Mouse (Mus musculus) embryonic facial prominence, embryonic 12.5 days (tissue): ENCODE results near the gene Hsp90ab1. TPM values are rescaled to one million over a fixed set of nuclear protein-coding genes. Genes with fewer than 3 reads are reported as not detected.

ENCODE experiments used
- ATAC-seq: fragments of 200-750 bp; cut with Nextera tagmentation; 2 replicates; pipeline ENCODE4 v1.8.0; 2017; ENCODE audit not compliant: insufficient number of reproducible peaks, insufficient read depth, low FRiP score, low TSS enrichment
- H3K27ac ChIP-seq: fragments of 300-500 bp; sonication (generic); 2 replicates; pipeline ENCODE4 v1.5.1; 2016; ENCODE audit warnings: mild to moderate bottlenecking
- H3K27me3 ChIP-seq: fragments of 300-500 bp; sonication (generic); 2 replicates; pipeline ENCODE4 v1.6.1; 2016; ENCODE audit warnings: mild to moderate bottlenecking, moderate library complexity
- H3K36me3 ChIP-seq: fragments of 300-500 bp; sonication (generic); 2 replicates; pipeline ENCODE4 v1.6.1; 2016; ENCODE audit warnings: mild to moderate bottlenecking
- H3K4me1 ChIP-seq: fragments of 300-500 bp; sonication (generic); 2 replicates; pipeline ENCODE4 v1.6.1; 2016
- H3K4me2 ChIP-seq: fragments of 300-500 bp; sonication (generic); replicated peaks from 2 replicates; pipeline ENCODE4 v1.6.1; 2016; ENCODE audit warnings: mild to moderate bottlenecking, moderate library complexity
- H3K4me3 ChIP-seq: fragments of 300-500 bp; sonication (generic); 2 replicates; pipeline ENCODE4 v1.5.1; 2016; ENCODE audit warnings: mild to moderate bottlenecking
- H3K9ac ChIP-seq: fragments of 300-500 bp; sonication (generic); 2 replicates; pipeline ENCODE4 v1.6.1; 2016; ENCODE audit warnings: mild to moderate bottlenecking, moderate library complexity
- H3K9me3 ChIP-seq: fragments of 300-500 bp; sonication (generic); 2 replicates; pipeline ENCODE4 v1.6.1; 2016; ENCODE audit warnings: mild to moderate bottlenecking, moderate library complexity
- WGBS: fragments of 180-500 bp; shearing (Covaris S2); methylation state at CpG from one replicate; pipeline ENCODE4 v1.1.7; 2016; 5-methylcytosine and 5-hydroxymethylcytosine counted together
- polyA plus RNA-seq: library from polyadenylated mRNA; unstranded; fragments of >200 nt; fragmentation: Nextera tagmentation; extraction: Ambion mirVana; gene quantifications from 2 replicates; pipeline ENCODE4 v1.2.1, GENCODE M21; 2016

Hsp90ab1 gene
- polyA plus RNA-seq, 1 experiment from 2014 or later: 1,470 TPM

DNA sequence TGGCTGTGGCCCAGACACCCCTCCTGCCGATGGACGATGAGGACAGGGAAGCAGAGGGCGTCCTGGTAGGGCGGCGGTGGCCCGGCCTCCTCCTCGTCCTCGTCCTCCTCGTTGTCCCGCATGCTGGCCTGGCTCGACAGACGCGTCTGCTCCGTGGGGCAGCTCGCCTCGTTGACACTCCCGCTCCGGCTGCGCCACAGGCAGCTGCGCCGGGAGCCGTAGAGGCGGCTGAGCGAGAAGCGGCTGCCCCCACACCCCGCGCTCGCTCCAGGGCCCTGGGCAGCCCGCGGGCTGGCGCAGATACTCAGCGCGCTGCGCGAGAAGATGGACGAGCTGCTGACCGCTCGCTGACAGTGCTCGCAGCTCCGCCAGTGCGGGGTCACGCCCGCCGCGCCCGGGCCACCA is 28.2 kb downstream of the Hsp90ab1 start:
- no peak for ATAC-seq
- H3K4me3 ChIP-seq: peak overlapping the region; percentile 19

GRCm38 (mm10) chr17:45544001-45544872 is 28.8 kb downstream of the Hsp90ab1 start:
- peak overlapping the region; percentile 19 for H3K4me3 ChIP-seq
- H3K9me3 ChIP-seq: no peaks in the 10 kb centered on the region
- no peak overlapping the region for H3K27ac ChIP-seq
- H3K4me1 ChIP-seq: peaks cover 29% of the 10 kb centered on the region
- 6% methylated on average over 24 of the region's 24 CpGs for WGBS
- H3K9ac ChIP-seq: 0 out of 2 replicates have a peak overlapping the region, but pooled peaks have one; percentile 24
- no peak for ATAC-seq
- H3K27me3 ChIP-seq: peaks cover 85% of the 10 kb centered on the region
- peak overlapping the region; percentile 33 for H3K4me2 ChIP-seq
- peaks cover 8% of the 10 kb centered on the region for H3K36me3 ChIP-seq

More for the DNA sequence above, 28.2 kb downstream of the Hsp90ab1 start:
- 10% methylated on average over 46 of the region's 46 CpGs for WGBS
- Histone ChIP-seq H3K27ac (no peak overlapping the region), H3K36me3 (peaks cover 8% of the 10 kb centered on the region), H3K4me1 (peaks cover 29% of the 10 kb centered on the region), H3K27me3 (peaks cover 79% of the 10 kb centered on the region), H3K9me3 (no peaks in the 10 kb centered on the region), H3K9ac (0 out of 2 replicates have a peak overlapping the region, but pooled peaks have one; percentile 24), H3K4me2 (peak overlapping the region; percentile 33)

DNA sequence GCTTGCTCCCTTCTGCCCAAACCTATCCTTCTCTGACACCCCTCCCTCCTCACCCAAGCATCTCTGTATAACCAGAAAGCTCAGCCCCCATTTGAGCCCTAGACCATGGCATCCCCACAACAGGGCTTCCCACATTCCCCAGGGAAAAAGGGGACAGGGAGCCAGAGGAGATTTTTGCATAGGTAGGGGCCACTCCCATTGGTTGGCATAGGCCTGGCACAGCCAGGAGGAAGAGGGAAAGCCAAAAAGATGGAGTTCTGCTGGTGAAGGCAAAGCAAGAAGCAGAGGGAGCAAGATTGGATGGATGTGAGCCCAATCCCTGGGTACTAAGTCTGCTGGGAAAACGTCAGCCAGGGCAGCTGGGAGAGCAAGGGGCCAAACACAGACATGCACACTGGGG is 30.0 kb downstream of the Hsp90ab1 start:
- Histone ChIP-seq H3K27ac (no peak overlapping the region), H3K9me3 (no peaks in the 10 kb centered on the region), H3K4me3 (no peak overlapping the region), H3K4me1 (peaks cover 21% of the 10 kb centered on the region), H3K27me3 (peaks cover 90% of the 10 kb centered on the region), H3K9ac (no peak overlapping the region), H3K36me3 (peaks cover 8% of the 10 kb centered on the region), H3K4me2 (no peak overlapping the region)
- WGBS: 19% methylated on average over 1 of the region's 1 CpGs
- ATAC-seq: no peak

GRCm38 (mm10) chr17:45542705-45543104 is 30.4 kb downstream of the Hsp90ab1 start:
- Histone ChIP-seq H3K4me3 (no peak overlapping the region), H3K4me1 (peaks cover 21% of the 10 kb centered on the region), H3K27me3 (peaks cover 86% of the 10 kb centered on the region), H3K9ac (no peak overlapping the region), H3K27ac (no peak overlapping the region), H3K9me3 (no peaks in the 10 kb centered on the region), H3K36me3 (peaks cover 8% of the 10 kb centered on the region), H3K4me2 (no peak overlapping the region)
- 73% methylated on average over 2 of the region's 2 CpGs for whole genome bisulfite sequencing
- no peak for ATAC-seq

DNA sequence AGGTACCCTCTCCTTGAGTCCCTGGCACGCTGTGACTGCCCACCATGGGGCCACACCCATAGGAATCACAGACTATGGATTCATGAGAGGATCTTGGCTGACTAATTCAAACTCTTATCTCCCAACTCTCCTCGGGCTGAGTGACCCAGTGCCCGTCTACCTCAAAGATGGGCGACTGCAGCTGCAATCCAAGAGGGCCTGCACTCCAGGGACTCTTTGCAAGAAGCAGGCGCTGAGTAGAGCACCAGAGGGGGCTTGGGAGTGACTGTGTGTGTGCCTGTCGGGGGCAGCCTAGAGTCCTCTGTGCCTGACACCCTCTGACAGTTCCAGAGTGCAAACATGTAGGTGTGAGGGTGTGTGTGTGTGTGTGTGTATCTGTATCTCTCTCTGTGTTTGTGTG is 30.9 kb downstream of the Hsp90ab1 start:
- Histone ChIP-seq H3K4me2 (no peak overlapping the region), H3K27me3 (peaks cover 80% of the 10 kb centered on the region), H3K4me1 (peaks cover 21% of the 10 kb centered on the region), H3K9me3 (no peaks in the 10 kb centered on the region), H3K4me3 (no peak overlapping the region), H3K36me3 (peaks cover 8% of the 10 kb centered on the region), H3K9ac (no peak overlapping the region), H3K27ac (no peak overlapping the region)
- no peak for ATAC-seq
- WGBS: 38% methylated on average over 6 of the region's 6 CpGs

DNA sequence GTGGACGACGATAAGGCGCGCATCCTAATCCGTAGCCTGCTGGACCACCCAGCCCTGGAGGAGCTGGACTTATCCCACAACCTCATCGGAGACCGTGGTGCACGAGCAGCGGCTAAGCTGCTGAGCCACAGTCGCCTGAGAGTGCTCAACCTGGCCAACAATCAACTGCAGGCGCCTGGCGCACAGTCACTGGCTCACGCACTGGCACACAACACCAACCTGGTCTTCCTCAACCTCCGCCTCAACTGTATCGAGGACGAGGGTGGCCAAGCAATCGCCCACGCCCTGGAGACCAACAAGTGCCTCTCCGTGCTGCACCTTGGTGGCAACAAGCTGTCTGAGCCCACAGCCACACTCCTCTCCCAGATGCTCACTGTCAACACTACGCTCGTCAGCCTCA is 33.4 kb downstream of the Hsp90ab1 start:
- ATAC-seq: no peak
- H3K27ac ChIP-seq: no peak overlapping the region
- no peaks in the 10 kb centered on the region; the same call in 1 of the 2 replicates for H3K36me3 ChIP-seq
- 79% methylated on average over 21 of the region's 21 CpGs for WGBS
- H3K9ac ChIP-seq: no peak overlapping the region
- H3K27me3 ChIP-seq: peaks cover 76% of the 10 kb centered on the region
- H3K4me2 ChIP-seq: no peak overlapping the region
- H3K4me1 ChIP-seq: peaks cover 7% of the 10 kb centered on the region
- H3K9me3 ChIP-seq: no peaks in the 10 kb centered on the region
- H3K4me3 ChIP-seq: no peak overlapping the region

DNA sequence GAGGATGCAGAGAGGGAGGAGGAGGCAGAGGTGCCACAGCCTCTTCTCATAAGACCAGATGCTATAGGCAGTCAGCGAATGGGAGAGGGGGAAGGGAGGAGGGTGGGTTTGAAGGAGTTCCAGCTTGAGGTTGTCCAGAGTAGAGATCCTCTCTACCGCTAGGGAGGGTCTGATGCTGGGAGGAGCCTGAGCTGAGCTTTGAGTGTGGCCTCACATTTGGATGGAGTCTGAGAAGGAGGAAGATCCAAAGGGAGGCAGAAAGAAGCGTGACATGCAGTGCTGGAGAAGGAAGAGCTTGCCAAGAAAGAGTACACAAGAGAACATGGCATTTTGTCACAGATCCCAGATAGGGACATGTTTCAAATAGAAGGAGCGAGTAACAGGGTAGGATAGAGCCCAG is 34.7 kb downstream of the Hsp90ab1 start:
- no peaks in the 10 kb centered on the region for H3K9me3 ChIP-seq
- no peaks in the 10 kb centered on the region for H3K36me3 ChIP-seq
- H3K27ac ChIP-seq: no peak overlapping the region
- H3K9ac ChIP-seq: no peak overlapping the region
- H3K27me3 ChIP-seq: peaks cover 72% of the 10 kb centered on the region
- H3K4me2 ChIP-seq: no peak overlapping the region
- H3K4me3 ChIP-seq: no peak overlapping the region
- ATAC-seq: no peak
- WGBS: 56% methylated on average over 4 of the region's 4 CpGs
- no peaks in the 10 kb centered on the region for H3K4me1 ChIP-seq

DNA sequence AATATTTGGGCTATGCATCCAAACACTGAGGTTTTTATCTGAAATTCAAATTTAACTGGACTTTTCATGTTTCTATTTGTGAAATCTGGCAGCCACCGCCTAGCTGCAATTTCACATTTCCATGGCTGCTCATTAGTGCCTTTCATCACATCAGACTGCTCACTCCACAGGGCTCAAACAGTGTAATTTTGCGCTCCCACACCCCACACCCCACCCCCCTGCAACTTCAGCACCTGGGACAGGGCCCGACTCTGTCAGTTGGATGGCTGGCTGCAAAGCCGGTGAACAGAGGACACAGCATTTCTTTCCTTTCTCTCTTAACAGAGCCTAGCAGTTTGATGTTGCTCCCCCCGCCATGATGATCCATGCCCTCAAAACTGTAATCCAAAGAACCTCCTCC is 36.8 kb downstream of the Hsp90ab1 start:
- no peak overlapping the region for H3K9ac ChIP-seq
- H3K27ac ChIP-seq: no peak overlapping the region
- no peaks in the 10 kb centered on the region for H3K4me1 ChIP-seq
- no peak for ATAC-seq
- no peak overlapping the region for H3K4me2 ChIP-seq
- H3K4me3 ChIP-seq: no peak overlapping the region
- H3K9me3 ChIP-seq: no peaks in the 10 kb centered on the region
- peaks cover 69% of the 10 kb centered on the region for H3K27me3 ChIP-seq
- H3K36me3 ChIP-seq: no peaks in the 10 kb centered on the region
- WGBS: 10% methylated on average over 5 of the region's 5 CpGs

GRCm38 (mm10) chr17:45532896-45533295 is 40.2 kb downstream of the Hsp90ab1 start:
- Histone ChIP-seq H3K27ac (no peak overlapping the region), H3K36me3 (no peaks in the 10 kb centered on the region), H3K27me3 (peaks cover 60% of the 10 kb centered on the region), H3K9ac (no peak overlapping the region), H3K4me3 (no peak overlapping the region), H3K4me1 (no peaks in the 10 kb centered on the region), H3K9me3 (no peaks in the 10 kb centered on the region), H3K4me2 (no peak overlapping the region)
- ATAC-seq: no peak
- WGBS: 49% methylated on average over 15 of the region's 15 CpGs

DNA sequence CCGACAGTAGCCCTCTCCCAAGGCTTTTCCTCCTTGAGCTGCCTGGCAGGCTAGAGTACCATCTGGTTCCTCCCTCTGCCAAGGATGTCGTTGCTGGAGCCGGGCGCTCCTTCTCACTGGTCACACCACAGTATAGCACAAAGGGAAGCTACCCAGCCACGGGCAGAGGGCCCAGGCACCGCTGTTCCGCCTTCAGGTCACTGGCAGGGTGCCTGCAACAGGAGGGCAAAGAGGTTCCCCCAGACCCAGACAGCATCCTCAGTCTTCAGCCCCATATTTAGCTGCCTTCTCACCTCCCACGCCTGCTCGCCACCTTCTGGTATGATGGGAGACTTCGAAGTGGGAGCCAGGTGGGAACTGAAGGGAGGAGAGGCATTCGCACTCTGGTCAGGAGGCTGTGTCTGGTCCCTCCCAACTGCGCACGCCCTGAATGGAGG is 42.7 kb downstream of the Hsp90ab1 start:
- Histone ChIP-seq H3K9me3 (no peaks in the 10 kb centered on the region), H3K27me3 (peaks cover 59% of the 10 kb centered on the region)
- 48% methylated on average over 13 of the region's 13 CpGs for WGBS

GRCm38 (mm10) chr17:45526571-45526970 is 46.5 kb downstream of the Hsp90ab1 start:
- H3K36me3 ChIP-seq: no peaks in the 10 kb centered on the region
- no peak overlapping the region for H3K27ac ChIP-seq
- WGBS: 23% methylated on average over 5 of the region's 5 CpGs
- H3K9ac ChIP-seq: no peak overlapping the region
- no peaks in the 10 kb centered on the region for H3K9me3 ChIP-seq
- H3K4me3 ChIP-seq: no peak overlapping the region
- H3K4me2 ChIP-seq: no peak overlapping the region
- H3K4me1 ChIP-seq: peaks cover 8% of the 10 kb centered on the region; the same call in 1 of the 2 replicates
- no peak for ATAC-seq
- peaks cover 40% of the 10 kb centered on the region for H3K27me3 ChIP-seq

More for the DNA sequence above, 42.7 kb downstream of the Hsp90ab1 start:
- Histone ChIP-seq H3K4me3 (no peak overlapping the region), H3K4me2 (no peak overlapping the region), H3K36me3 (no peaks in the 10 kb centered on the region), H3K27ac (no peak overlapping the region), H3K4me1 (no peaks in the 10 kb centered on the region), H3K9ac (no peak overlapping the region)
- ATAC-seq: no peak

DNA sequence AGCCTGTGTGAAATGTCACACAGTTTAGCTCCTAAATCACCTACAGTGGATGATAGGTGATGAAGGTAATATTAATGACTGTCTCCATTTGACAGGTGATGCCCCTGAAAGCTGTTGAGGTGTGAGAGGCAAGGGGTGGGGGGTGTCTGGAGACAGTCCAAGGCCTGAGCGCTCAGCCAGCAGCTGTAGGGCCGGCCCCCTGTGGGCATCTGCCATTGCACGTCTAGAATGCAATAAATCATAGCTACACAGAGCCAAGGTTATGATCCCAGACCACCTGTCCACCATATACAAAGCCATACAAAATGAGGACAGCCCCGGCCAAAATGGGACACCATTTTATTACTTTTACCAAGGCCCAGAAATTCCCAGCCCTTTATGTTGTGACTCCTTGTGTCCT is 48.1 kb downstream of the Hsp90ab1 start:
- Histone ChIP-seq H3K4me1 (peaks cover 8% of the 10 kb centered on the region; the same call in 1 of the 2 replicates), H3K4me3 (no peak overlapping the region), H3K9ac (no peak overlapping the region), H3K27ac (no peak overlapping the region), H3K36me3 (peaks cover 12% of the 10 kb centered on the region), H3K27me3 (peaks cover 32% of the 10 kb centered on the region), H3K4me2 (no peak overlapping the region), H3K9me3 (no peaks in the 10 kb centered on the region)
- 69% methylated on average over 4 of the region's 4 CpGs for WGBS
- no peak for ATAC-seq
